Mouse (Mus musculus) left cerebral cortex, postnatal 10 days (tissue): ENCODE measurements around the gene Hspb8. TPM values are rescaled to one million over a fixed set of nuclear protein-coding genes. Genes with fewer than 3 reads are reported as not detected.
"Not testable (repeated sequence)": the region's sequence is repeated elsewhere in the genome, so short reads cannot be mapped to it uniquely, and the experiment has no call there.

Experiments
- DNase-seq, 2 experiments: peaks; one replicate each; pipeline ENCODE4 v3.0.0; 2021 to 2022; ENCODE audit warnings: low spot score in 2 of 2, mixed read lengths in 1 of 2; ENCODE audit errors: extremely low spot score in 1 of 2
- intact Hi-C: fragments of 180-260 bp; cut with DNase I; formaldehyde crosslinking; loops from one replicate; pipeline ENCODE4 v1.15.1; 2025
- total RNA-seq, 2 experiments: library from RNA; stranded (reverse); gene quantifications; 2 replicates each; pipeline ENCODE4 v1.2.3; 2021

The Hspb8 gene
- total RNA-seq, 2 experiments from 2014 or later, result 4.1 to 6.3 TPM

DNA sequence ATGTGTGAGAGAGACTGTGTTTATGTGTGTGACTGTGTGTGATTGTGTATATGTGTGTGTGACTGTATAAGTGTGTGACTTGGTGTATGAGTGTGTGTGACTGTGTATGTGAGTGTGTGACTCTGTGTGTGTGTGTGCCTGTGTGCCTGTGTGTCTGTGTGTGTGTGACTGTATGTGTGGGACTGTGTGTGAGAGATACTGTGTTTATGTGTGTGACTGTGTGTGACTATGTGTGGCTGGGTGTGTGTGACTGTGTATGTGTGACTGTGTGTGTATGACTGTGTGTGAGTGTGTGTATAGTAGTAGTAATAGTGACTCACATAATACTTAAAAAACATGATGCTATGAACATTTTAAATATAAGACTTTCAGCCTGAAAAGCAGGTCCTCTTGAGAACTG lies 13.5 kb upstream of the Hspb8 start:
- no peak for DNase-seq
- intact Hi-C loops, result no loop called here

DNA sequence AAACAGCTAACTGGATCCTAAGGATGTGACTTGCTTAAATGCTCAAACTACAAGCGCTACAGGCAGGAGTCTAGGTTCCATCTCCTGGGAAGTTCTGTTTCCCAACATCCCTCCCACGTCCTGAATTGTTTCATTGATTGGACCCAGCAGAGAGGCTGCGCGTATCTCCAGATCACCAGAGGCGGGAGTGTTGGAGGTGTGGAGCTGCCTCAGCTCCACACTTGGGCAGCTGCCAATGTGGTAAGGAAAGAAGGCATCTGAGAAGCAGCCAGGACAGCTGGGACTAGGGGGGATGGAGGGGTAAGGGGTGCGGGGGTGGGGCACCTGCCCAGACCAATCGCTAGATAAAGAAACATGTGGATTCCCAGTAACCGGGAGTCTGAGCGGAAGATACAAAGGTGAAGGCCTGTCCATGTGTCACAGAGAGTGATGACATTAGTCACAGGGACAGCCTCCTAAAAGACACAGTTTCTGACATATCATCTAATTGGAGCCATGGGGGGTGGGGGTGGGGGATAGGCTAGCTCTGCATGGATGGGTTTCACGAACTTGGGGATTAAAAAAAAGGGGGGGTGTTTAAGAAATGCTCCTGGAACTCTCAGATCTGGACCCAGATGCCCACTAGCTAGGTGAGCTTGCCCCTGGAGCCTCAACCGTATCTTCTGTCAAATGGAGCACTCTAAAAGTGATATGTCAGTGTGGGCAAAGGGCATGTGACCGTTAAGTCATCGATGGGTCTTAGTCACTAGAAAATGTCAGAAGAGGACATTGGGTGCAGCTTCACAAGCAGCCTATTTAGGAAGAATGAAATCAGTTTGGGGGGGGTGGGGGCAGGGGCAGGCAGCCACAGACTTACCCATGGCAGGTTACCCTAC lies 12.5 kb upstream of the Hspb8 start:
- intact Hi-C loops, result no loop called here
- peak in 1 of 2 experiments; percentile 55 for DNase-seq

DNA sequence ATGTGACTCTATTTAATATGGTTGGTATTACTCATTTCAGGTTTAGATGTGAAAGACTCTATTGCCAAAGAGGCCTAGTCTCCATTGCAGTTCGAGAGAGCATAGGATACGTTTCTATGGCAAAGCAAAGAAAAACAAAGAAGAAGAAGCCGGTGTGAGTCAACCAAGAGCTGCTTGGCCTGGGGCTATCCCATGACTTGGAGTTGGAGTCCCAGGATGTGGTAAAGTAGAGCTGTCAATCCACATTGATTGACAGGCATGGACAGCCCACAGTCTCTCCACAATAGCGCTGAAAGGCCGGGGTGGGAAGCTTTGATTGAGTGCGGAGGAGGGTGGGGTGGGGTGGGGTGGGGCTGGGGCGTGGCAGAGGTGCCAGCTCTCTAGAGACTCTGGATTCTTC lies 10.2 kb upstream of the Hspb8 start:
- intact Hi-C loops, result no loop called here
- DNase-seq, result no peak

DNA sequence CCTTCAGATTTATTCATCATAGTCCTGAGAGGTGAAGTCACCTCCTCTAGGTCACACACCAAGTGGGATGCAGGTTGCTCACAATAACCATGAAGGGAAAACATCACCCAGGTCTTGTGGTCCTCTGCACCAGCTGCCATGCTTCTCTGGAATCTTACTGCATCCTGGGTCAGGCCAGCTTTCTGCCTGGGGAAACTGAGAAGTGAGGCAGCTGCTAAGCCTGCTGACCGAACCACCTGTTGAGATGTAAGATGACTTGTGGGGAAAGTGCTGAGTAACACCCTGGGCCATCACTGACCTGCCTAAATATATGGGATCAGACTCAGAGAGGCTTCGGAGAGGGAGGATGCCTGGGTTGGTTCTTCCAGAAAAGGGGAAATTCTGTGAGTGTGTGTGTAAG lies 4.0 kb upstream of the Hspb8 start:
- intact Hi-C loops, result no loop called here
- no peak for DNase-seq

DNA sequence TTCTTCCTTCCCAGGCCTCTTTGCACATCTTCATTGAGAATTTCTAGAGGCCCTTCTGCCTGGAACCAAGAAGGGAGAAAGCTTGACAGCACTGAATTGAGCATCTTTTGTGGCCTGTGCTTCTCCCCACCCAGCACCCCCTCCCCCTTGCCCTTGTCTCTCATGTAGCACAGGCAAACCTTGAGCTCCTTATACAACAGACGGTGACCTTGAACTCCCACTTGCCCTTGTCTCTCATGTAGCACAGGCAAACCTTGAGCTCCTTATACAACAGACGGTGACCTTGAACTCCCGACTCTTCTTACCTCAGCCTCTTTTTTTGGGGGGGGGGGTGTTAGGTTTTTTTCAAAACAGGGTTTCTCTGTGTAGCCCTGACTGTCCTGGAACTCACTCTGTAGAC lies 3.0 kb upstream of the Hspb8 start:
- DNase-seq, intact Hi-C loops: not testable (repeated sequence)

DNA sequence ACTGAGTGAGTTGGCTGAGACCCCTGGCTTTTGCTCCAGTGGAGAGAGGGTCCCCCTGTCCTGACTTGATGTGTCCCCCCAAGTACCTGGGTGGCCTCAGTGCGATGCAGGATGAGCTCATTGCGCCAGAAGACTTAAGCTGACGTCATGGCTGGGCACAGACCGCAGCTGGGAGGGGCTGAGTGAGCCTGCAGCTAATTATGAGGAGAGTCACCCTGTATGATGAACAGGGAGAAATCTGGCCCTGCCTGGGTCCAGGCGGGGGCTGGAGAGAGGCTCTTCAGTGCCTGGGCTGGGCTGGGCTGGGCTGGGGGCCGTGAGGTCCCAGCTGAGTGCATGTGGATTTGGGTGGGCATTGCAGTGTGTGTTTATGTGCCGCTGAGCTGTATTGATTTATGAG lies 2.6 kb upstream of the Hspb8 start:
- no peak for DNase-seq
- intact Hi-C loops, result no loop called here

DNA sequence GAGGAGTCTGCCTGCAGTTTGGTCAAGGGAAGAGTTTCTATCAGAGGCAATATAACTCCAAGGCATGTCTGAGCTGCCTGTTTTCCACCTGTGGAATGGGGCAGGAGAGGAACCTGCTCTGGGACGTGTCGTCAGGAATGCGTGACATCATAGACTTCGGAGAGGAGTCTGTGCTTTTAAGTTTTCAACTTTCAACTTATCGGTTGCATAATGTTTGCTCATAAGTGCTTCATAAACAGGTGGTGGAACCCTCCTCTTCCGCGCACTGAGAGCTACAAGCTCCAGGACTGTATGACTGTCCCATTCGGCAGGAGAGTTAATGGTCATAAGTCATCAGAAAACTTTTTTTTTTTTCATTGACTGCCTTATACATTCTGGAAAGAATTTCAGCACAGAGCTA lies 1.1 kb upstream of the Hspb8 start:
- DNase-seq, result no peak
- intact Hi-C loops, result no loop called here

DNA sequence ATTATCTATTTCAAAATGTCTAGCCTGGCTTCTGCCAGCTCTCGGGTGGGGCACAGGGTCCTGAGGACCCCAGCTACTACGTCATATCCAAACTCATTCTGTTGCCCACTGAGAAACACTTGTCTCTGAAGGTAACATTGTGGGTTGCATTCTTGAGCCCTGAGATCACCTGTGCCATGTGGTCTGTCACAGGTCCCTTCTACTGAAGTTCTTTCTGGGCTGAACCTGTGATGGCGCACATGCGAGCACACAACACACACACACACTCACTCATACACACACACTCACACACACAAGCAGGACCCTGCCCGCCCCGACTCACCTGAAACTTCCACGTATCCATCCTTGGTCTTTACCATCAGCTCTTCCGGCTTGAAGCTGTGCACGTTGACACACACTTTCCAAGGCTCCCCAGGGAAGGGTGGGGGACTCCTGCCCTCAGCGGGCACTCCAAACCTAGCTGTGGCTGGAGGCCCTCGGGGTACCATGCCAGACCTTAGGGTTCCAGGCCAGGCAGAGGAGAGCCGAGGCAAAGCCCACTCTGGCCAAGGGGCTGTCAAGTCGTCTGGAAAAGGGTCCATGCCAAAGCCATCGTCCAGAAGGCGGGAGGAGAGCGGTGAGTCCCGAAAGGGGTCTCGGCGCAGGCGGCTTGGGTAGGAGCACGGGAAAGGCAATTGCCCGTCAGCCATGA lies 728 bp downstream of the Hspb8 start:
- DNase-seq, result no peak
- intact Hi-C loops, result no loop called here

DNA sequence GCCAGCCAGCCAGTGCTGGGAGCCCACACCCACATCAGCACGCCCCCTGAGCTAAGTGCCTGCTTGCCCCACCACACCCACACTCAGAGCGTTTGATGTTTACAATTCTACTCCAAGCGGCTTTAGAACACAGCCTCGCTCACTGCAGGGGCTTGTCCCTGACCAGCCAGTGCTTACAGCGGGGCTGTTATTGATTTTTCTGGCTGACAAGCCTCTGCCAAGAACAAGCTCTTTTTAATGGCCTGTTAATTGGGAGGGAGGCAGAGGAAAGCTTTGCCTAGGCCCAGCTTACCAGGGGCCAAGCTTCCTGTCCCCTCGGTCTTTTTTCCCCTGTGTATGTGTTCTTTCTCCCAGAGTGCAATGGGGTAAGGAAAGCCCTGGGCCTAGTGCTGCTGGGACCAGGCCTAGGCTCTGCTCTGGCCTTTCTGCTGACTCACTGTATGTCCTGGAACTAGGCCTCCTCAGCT lies 1.9 kb downstream of the Hspb8 start:
- intact Hi-C loops, result no loop called here
- peak in 1 of 2 experiments; percentile 73 for DNase-seq

DNA sequence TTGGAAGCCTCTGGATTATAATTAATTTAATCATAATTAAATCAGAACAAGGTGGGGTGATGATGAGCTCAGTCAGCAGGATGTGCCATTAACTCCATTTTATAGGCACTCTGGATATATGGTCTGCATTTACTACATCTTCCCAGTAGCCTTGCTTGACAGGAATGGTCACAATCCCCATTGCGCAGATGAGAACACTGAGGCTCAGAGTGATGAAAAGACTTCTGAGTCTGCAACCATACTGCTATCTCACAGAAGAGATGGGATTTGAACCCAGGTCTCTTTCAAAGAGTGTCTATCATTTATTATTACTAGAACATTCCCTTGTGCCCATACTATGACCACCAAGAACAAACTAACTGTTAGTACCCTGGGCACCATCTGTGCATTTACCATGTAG lies 2.5 kb downstream of the Hspb8 start:
- DNase-seq, result no peak
- intact Hi-C loops, result no loop called here

DNA sequence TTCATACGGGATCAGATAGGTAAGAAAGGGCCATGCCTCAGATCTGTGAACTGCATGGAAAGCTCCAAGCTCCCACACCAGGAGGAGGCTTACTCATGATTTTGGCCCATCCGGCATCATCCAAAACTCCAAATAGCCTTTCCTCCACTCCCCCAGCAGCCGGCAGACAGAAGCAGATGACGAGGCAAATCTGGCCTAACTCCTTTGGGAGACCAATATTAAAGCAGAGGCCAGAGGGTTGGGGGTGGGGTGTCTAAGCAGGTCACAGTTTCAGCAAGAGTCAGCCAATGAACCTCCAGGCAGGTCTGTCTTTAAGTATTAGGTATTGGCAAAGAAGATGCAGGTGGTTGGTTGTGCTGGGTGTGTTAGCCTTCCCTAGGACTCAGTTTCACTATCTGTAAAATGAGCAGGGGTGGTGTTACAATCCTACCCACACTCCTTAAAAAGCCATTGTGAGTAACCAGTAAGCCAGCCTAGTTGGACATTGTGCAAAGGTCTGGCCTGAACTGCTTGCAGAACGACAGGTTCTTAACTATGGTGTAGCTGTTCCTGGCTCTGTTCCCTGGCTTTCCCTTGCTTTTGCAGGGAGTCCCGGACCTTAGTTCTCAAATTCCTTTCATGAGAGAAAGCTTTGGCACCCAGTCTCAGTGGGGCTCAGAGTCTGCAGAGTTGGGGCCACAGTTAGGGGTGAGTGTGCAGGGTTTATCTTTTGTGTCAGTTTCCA lies 3.2 kb downstream of the Hspb8 start:
- intact Hi-C loops, result no loop called here

DNA sequence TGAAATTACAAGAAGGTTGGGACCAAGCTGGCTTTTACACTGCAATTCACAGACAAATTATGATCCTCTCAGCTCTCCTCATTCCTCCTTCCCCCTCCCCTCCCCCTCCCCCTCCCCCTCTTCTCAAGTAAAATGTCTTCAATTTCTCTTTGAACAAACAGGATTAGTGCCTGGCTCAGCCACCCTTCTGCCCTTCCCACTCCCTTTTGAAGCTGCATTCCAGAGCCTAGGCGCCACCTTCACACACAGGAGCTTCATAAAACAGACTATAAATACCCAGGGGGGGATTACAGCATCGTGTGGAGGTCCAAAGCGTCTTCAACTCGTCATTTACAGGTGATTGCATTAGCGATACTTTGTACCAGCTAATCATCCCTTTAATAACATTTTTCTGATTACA lies 6.5 kb downstream of the Hspb8 start:
- DNase-seq, result no peak
- intact Hi-C loops, result no loop called here

More for the DNA sequence above, 3.2 kb downstream of the Hspb8 start:
- DNase-seq, result no peak

DNA sequence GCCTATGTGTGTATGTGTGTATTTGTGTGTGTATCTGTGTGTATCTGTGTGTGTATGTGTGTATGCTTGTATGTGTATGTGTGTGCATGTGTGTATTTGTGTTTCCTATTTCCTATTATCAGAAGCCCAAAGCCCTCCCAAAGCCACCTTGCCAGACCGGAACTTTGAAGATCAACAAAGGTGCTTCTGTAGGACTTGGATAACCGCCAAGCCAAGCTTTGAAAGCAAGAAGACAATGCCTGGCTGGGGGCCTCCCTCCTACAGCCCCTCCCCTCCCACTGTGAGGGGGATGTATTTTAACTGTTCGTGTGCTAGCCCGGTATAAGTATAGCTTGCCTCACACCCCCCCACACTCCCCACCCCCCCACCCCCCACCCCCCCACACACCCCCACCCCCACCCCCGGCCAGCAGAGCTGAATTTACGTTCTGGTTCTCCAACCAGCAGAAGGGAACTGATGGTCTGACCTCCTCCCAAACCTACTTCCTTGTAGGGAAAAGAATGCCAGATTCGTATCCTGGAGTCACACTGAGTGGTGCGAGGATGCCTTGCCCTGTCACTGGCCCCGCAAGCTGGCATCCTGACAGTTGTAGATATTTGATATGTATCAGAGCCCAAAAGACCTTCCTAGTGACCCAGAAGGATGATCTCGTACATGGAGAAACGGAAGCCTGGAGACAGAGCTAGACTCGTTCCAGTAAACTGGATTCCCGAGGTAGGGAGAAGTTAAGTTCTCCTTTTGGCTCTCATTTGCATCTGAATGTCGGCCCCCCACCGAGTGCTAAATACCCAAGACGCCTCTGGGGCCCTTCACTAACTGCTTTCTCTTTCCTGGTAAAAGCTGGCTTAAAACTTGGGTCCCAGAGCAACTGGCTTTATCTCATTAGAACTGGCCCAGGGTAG lies 12.7 kb downstream of the Hspb8 start:
- DNase-seq, result peak in 1 of 2 experiments; percentile 69
- intact Hi-C loops, result no loop called here

DNA sequence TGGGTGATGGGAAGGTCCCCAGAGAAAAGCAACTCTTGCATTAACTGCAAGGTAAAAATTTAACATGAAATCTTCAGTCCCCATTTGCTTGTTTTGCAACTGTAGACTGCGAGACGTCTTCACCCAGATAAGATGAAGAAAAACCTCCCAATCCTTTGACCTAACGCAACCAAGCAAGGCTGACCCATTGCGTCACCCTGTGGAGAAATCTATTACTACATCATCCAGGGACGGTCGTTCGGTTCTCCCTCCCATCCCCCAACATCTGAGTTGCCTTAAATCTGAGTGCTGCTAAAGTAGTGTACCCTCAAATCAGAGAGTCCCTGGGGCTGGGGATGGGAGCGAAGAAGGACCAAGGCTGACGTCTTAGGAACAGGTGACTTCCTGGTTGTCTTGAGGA lies 13.7 kb downstream of the Hspb8 start:
- DNase-seq, result no peak
- intact Hi-C loops, result no loop called here

DNA sequence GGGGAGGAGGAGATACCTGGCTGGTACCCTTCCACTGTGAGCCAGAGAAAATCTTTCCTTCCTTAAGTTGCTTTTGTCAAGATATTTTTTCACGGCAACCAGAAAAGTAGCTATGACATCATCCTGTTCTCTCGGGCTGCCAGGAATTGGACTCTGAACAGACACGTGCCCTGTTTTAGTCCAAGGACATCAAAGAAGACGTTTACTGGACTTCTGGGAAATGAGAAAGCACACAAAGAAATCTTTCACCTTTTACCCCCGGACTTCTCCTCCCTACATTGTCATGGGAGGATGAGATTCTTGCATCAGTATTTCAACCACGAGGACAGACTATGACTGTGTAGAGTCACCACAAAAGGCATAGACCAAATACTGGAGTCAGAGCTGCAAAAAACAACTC lies 14.7 kb downstream of the Hspb8 start:
- intact Hi-C loops, result no loop called here
- DNase-seq, result no peak

DNA sequence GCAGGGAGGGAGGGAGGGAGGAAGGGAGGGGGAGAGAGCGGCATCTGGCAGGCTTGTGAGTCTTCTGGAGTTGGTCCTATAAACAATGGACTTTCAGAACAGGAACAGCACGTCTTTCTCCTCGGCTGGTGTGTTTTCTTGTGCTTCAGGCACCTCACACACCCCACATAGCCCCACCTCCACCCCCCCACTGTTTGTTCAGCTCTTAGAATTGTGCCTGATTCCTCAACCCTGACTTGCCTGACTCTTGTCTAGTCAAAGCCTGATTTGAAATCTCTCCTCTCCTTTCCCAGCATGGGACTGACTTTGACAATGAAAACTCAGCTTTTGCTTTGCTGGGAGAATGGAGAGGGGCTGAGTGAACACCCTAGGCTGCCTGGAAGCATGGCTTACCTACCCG lies 15.3 kb downstream of the Hspb8 start:
- no peak for DNase-seq
- intact Hi-C loops, result no loop called here

DNA sequence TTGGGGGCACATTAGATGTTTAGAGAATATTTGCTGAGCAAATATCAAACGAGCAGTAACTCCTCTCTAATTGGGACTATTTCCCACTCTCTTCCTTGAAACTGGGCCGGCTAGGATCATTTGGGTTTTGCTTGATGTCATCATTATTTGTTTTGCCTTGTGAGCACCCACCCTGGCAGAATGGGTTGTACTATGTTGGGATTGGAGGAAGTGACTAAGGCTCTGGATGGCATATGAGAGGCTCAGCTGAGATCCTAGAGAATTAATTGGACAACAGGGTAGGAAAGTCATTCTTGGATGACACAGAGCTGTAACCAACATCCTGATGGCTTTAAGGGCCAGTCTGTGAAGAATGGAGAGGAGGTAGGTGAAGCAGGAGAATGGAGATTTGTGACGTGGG lies 16.2 kb downstream of the Hspb8 start:
- intact Hi-C loops, result no loop called here
- no peak for DNase-seq

DNA sequence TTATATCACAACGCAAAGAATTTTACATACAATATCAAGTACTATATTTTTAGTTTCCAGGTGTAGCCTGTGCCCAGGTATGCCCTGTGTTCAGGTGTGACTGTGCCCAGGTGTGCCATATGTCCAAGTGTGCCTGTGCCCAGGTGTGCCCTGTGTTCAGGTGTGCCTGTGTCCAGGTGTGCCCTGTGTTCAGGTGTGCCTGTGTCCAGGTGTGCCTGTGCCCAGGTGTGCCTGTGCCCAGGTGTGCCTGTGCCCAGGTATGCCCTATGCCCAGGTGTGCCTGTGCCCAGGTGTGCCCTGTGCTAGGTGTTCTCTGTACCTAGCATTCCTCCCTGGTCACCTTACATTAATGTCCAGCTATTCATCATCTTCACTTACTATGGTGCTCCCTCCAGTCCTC lies 16.7 kb downstream of the Hspb8 start:
- intact Hi-C loops, result no loop called here
- no peak for DNase-seq

DNA sequence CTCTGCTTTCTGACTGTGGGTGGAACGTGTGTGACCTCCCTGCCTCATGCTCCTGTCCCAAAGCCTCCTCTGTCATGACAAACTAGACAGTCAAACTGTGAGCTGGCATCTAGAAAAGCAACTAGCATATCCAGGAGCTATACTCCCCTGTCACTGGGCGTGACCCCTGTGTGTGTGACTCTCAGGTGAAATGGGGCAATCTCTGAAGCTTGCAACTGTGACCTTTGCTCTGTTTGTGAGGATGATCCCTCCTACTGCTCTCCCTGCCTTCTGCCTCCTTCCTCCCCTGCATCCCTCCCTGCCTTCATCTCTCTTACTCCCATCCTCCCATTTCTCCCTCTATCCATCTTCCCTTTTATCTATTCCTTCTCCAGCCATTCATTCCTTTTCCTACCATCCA lies 18.6 kb downstream of the Hspb8 start:
- intact Hi-C loops, result no loop called here
- DNase-seq, result no peak
